Mouse (Mus musculus): ENCODE data around the gene Gramd4. TPM values are rescaled to one million over a fixed set of nuclear protein-coding genes. Genes with fewer than 3 reads are reported as not detected.

The Gramd4 gene
- polyA plus RNA-seq, 1 experiment from 2014 or later = 18.7 TPM

- 66% methylated on average over 9 of the region's 9 CpGs for WGBS
- Histone ChIP-seq H3K4me3 (ENCODE audit: low read length) (no peak overlapping the region), H3K4me1 (ENCODE audit: control insufficient read depth, insufficient read depth, low read length) (peaks cover 12% of the 10 kb centered on the region), H3K9me3 (replicated peaks; ENCODE audit: control insufficient read depth, low read length) (peaks cover 5% of the 10 kb centered on the region), H3K9ac (ENCODE audit: low read length) (no peak overlapping the region), H3K36me3 (ENCODE audit: control insufficient read depth, insufficient read depth) (0 out of 2 replicates have a peak, but pooled peaks cover 5% of the 10 kb centered on the region), H3K27me3 (ENCODE audit: control insufficient read depth, insufficient read depth, low read length) (no peaks in the 10 kb centered on the region), H3K4me2 (ENCODE audit: low read depth, low read length) (no peak overlapping the region), H3K27ac (ENCODE audit: low read length) (no peak overlapping the region)
- ATAC-seq (replicated peaks; ENCODE audit: extremely low read depth, insufficient read depth, low FRiP score) = no peak
Measured at GRCm38 (mm10) chr15:86021971-86022370, 35.5 kb upstream of the Gramd4 start.

- Histone ChIP-seq H3K27ac (ENCODE audit: low read length) (no peak overlapping the region), H3K4me1 (ENCODE audit: control insufficient read depth, insufficient read depth, low read length) (peaks cover 8% of the 10 kb centered on the region), H3K9me3 (replicated peaks; ENCODE audit: control insufficient read depth, low read length) (peaks cover 6% of the 10 kb centered on the region; the same call in 1 of the 2 replicates), H3K4me2 (ENCODE audit: low read depth, low read length) (0 out of 2 replicates have a peak overlapping the region, but pooled peaks have one; percentile 2), H3K9ac (ENCODE audit: low read length) (no peak overlapping the region), H3K36me3 (ENCODE audit: control insufficient read depth, insufficient read depth) (peaks cover 16% of the 10 kb centered on the region), H3K27me3 (ENCODE audit: control insufficient read depth, insufficient read depth, low read length) (peaks cover under 1% of the 10 kb centered on the region), H3K4me3 (ENCODE audit: low read length) (no peak overlapping the region)
- 63% methylated on average over 8 of the region's 8 CpGs for WGBS
- no peak for ATAC-seq (replicated peaks; ENCODE audit: extremely low read depth, insufficient read depth, low FRiP score)
Measured at GRCm38 (mm10) chr15:86027871-86028270, 29.6 kb upstream of the Gramd4 start.

- peaks cover 6% of the 10 kb centered on the region; the same call in 1 of the 2 replicates for H3K9me3 ChIP-seq (replicated peaks; ENCODE audit: control insufficient read depth, low read length)
- H3K4me3 ChIP-seq (ENCODE audit: low read length) = no peak overlapping the region
- peaks cover 16% of the 10 kb centered on the region for H3K4me1 ChIP-seq (ENCODE audit: control insufficient read depth, insufficient read depth, low read length)
- no peak overlapping the region for H3K27ac ChIP-seq (ENCODE audit: low read length)
- H3K9ac ChIP-seq (ENCODE audit: low read length) = no peak overlapping the region
- peaks cover 16% of the 10 kb centered on the region for H3K36me3 ChIP-seq (ENCODE audit: control insufficient read depth, insufficient read depth)
- no peak for ATAC-seq (replicated peaks; ENCODE audit: extremely low read depth, insufficient read depth, low FRiP score)
- peaks cover 5% of the 10 kb centered on the region for H3K27me3 ChIP-seq (ENCODE audit: control insufficient read depth, insufficient read depth, low read length)
- peak overlapping the region; percentile 36; the same call in 1 of the 2 replicates for H3K4me2 ChIP-seq (ENCODE audit: low read depth, low read length)
- WGBS = 66% methylated on average over 14 of the region's 14 CpGs
Measured at GRCm38 (mm10) chr15:86029981-86030380, 27.5 kb upstream of the Gramd4 start.

- Histone ChIP-seq H3K4me3 (ENCODE audit: low read length) (peak overlapping the region; percentile 73), H3K27me3 (ENCODE audit: control insufficient read depth, insufficient read depth, low read length) (peaks cover 5% of the 10 kb centered on the region), H3K4me1 (ENCODE audit: control insufficient read depth, insufficient read depth, low read length) (peaks cover 17% of the 10 kb centered on the region), H3K9ac (ENCODE audit: low read length) (peak overlapping the region; percentile 78), H3K4me2 (ENCODE audit: low read depth, low read length) (peak overlapping the region; percentile 90), H3K27ac (ENCODE audit: low read length) (no peak overlapping the region), H3K9me3 (replicated peaks; ENCODE audit: control insufficient read depth, low read length) (peaks cover 6% of the 10 kb centered on the region; the same call in 1 of the 2 replicates), H3K36me3 (ENCODE audit: control insufficient read depth, insufficient read depth) (peaks cover 16% of the 10 kb centered on the region)
- WGBS = under 1% methylated on average over 38 of the region's 38 CpGs
- peak; percentile 11 for ATAC-seq (replicated peaks; ENCODE audit: extremely low read depth, insufficient read depth, low FRiP score)
Measured at GRCm38 (mm10) chr15:86032811-86033190, 24.7 kb upstream of the Gramd4 start.

- ATAC-seq (replicated peaks; ENCODE audit: extremely low read depth, insufficient read depth, low FRiP score) = peak; percentile 33
- under 1% methylated on average over 67 of the region's 80 CpGs for WGBS
- Histone ChIP-seq H3K4me1 (ENCODE audit: control insufficient read depth, insufficient read depth, low read length) (peaks cover 17% of the 10 kb centered on the region), H3K4me3 (ENCODE audit: low read length) (peak within 1 kb of the TSS; percentile 73), H3K9me3 (replicated peaks; ENCODE audit: control insufficient read depth, low read length) (peaks cover 6% of the 10 kb centered on the region; the same call in 1 of the 2 replicates), H3K27ac (ENCODE audit: low read length) (peak within 1 kb of the TSS; percentile 64), H3K4me2 (ENCODE audit: low read depth, low read length) (peak within 1 kb of the TSS; percentile 90), H3K36me3 (ENCODE audit: control insufficient read depth, insufficient read depth) (peaks cover 16% of the 10 kb centered on the region), H3K9ac (ENCODE audit: low read length) (peak within 1 kb of the TSS; percentile 78), H3K27me3 (ENCODE audit: control insufficient read depth, insufficient read depth, low read length) (peaks cover 5% of the 10 kb centered on the region)
Measured at GRCm38 (mm10) chr15:86033191-86033841, 24.2 kb upstream of the Gramd4 start, which contains the start of gene Celsr1. TSS of gene Celsr1 (minus strand) at chr15:86033777.

GRCm38 (mm10) chr15:86034021-86034523, 23.4 kb upstream of the Gramd4 start:
- Histone ChIP-seq H3K4me1 (ENCODE audit: control insufficient read depth, insufficient read depth, low read length) (peaks cover 15% of the 10 kb centered on the region), H3K9me3 (replicated peaks; ENCODE audit: control insufficient read depth, low read length) (peaks cover 6% of the 10 kb centered on the region; the same call in 1 of the 2 replicates), H3K4me3 (ENCODE audit: low read length) (peak overlapping the region; percentile 73), H3K36me3 (ENCODE audit: control insufficient read depth, insufficient read depth) (peaks cover 16% of the 10 kb centered on the region), H3K9ac (ENCODE audit: low read length) (peak overlapping the region; percentile 78), H3K4me2 (ENCODE audit: low read depth, low read length) (peak overlapping the region; percentile 90), H3K27me3 (ENCODE audit: control insufficient read depth, insufficient read depth, low read length) (peaks cover 5% of the 10 kb centered on the region), H3K27ac (ENCODE audit: low read length) (peak overlapping the region; percentile 64)
- peak; percentile 76 for ATAC-seq (replicated peaks; ENCODE audit: extremely low read depth, insufficient read depth, low FRiP score)
- WGBS = under 1% methylated on average over 43 of the region's 44 CpGs

- peak overlapping the region; percentile 73 for H3K4me3 ChIP-seq (ENCODE audit: low read length)
- peak overlapping the region; percentile 2; the same call in 1 of the 2 replicates for H3K27ac ChIP-seq (ENCODE audit: low read length)
- H3K36me3 ChIP-seq (ENCODE audit: control insufficient read depth, insufficient read depth) = peaks cover 16% of the 10 kb centered on the region
- no peak for ATAC-seq (replicated peaks; ENCODE audit: extremely low read depth, insufficient read depth, low FRiP score)
- H3K9ac ChIP-seq (ENCODE audit: low read length) = peak overlapping the region; percentile 78
- H3K4me2 ChIP-seq (ENCODE audit: low read depth, low read length) = peak overlapping the region; percentile 90
- peaks cover 6% of the 10 kb centered on the region; the same call in 1 of the 2 replicates for H3K9me3 ChIP-seq (replicated peaks; ENCODE audit: control insufficient read depth, low read length)
- peaks cover 10% of the 10 kb centered on the region for H3K4me1 ChIP-seq (ENCODE audit: control insufficient read depth, insufficient read depth, low read length)
- WGBS = 14% methylated on average over 12 of the region's 12 CpGs
- peaks cover 13% of the 10 kb centered on the region for H3K27me3 ChIP-seq (ENCODE audit: control insufficient read depth, insufficient read depth, low read length)
Measured at GRCm38 (mm10) chr15:86034781-86035360, 22.6 kb upstream of the Gramd4 start.

- 63% methylated on average over 3 of the region's 3 CpGs for WGBS
- H3K27me3 ChIP-seq (ENCODE audit: control insufficient read depth, insufficient read depth, low read length) = peaks cover 13% of the 10 kb centered on the region
- H3K27ac ChIP-seq (ENCODE audit: low read length) = no peak overlapping the region
Measured at GRCm38 (mm10) chr15:86035913-86036312, 21.6 kb upstream of the Gramd4 start.

GRCm38 (mm10) chr15:86038802-86039201, 18.7 kb upstream of the Gramd4 start:
- H3K4me2 ChIP-seq (ENCODE audit: low read depth, low read length) = no peak overlapping the region
- H3K4me3 ChIP-seq (ENCODE audit: low read length) = no peak overlapping the region
- H3K36me3 ChIP-seq (ENCODE audit: control insufficient read depth, insufficient read depth) = no peaks in the 10 kb centered on the region
- peaks cover 7% of the 10 kb centered on the region for H3K4me1 ChIP-seq (ENCODE audit: control insufficient read depth, insufficient read depth, low read length)
- H3K9me3 ChIP-seq (replicated peaks; ENCODE audit: control insufficient read depth, low read length) = no peaks in the 10 kb centered on the region
- H3K27me3 ChIP-seq (ENCODE audit: control insufficient read depth, insufficient read depth, low read length) = peaks cover 12% of the 10 kb centered on the region
- WGBS = 0% methylated on average over 2 of the region's 2 CpGs
- H3K27ac ChIP-seq (ENCODE audit: low read length) = no peak overlapping the region
- no peak overlapping the region for H3K9ac ChIP-seq (ENCODE audit: low read length)
- ATAC-seq (replicated peaks; ENCODE audit: extremely low read depth, insufficient read depth, low FRiP score) = peak; percentile 55

More at GRCm38 (mm10) chr15:86035913-86036312, 21.6 kb upstream of the Gramd4 start:
- Histone ChIP-seq H3K4me3 (ENCODE audit: low read length) (no peak overlapping the region), H3K36me3 (ENCODE audit: control insufficient read depth, insufficient read depth) (peaks cover 6% of the 10 kb centered on the region), H3K4me2 (ENCODE audit: low read depth, low read length) (no peak overlapping the region), H3K9me3 (replicated peaks; ENCODE audit: control insufficient read depth, low read length) (peaks cover 3% of the 10 kb centered on the region; the same call in 1 of the 2 replicates), H3K9ac (ENCODE audit: low read length) (no peak overlapping the region), H3K4me1 (ENCODE audit: control insufficient read depth, insufficient read depth, low read length) (peaks cover 10% of the 10 kb centered on the region)
- no peak for ATAC-seq (replicated peaks; ENCODE audit: extremely low read depth, insufficient read depth, low FRiP score)
